Mouse (Mus musculus) neural tube, embryonic 10.5 days (tissue): ENCODE measurements at regions not wholly inside any gene's neighbourhood (a gene's known extent, or its start where the extent isn't known, plus 50 kb on each side); places are given as distances from the start of the nearest gene placed in this dataset.

ENCODE experiments used
- DNase-seq: peaks from one replicate; pipeline ENCODE4 v3.0.0-alpha.2; 2017; ENCODE audit warnings: low spot score; ENCODE audit errors: extremely low spot score

GRCm38 (mm10) chr13:103683169-103683568 lies 91.2 kb downstream of the Srek1 start:
- no peak for DNase-seq

GRCm38 (mm10) chr13:103680740-103681139 lies 93.7 kb downstream of the Srek1 start:
- DNase-seq = no peak

GRCm38 (mm10) chr13:103680052-103680451 lies 94.4 kb downstream of the Srek1 start:
- no peak for DNase-seq

GRCm38 (mm10) chr13:103676831-103677230 lies 97.6 kb downstream of the Srek1 start:
- no peak for DNase-seq

GRCm38 (mm10) chr13:103676221-103676620 lies 98.2 kb downstream of the Srek1 start:
- no peak for DNase-seq

- no peak for DNase-seq
Observed at GRCm38 (mm10) chr13:103670611-103671010, 103.8 kb downstream of the Srek1 start.

- no peak for DNase-seq
Observed at GRCm38 (mm10) chr13:103669856-103670255, 104.6 kb downstream of the Srek1 start.

- DNase-seq = no peak
Observed at GRCm38 (mm10) chr13:103667749-103668148, 106.7 kb downstream of the Srek1 start.

- peak; percentile 29 for DNase-seq
Observed at GRCm38 (mm10) chr13:103660248-103660996, 114.0 kb downstream of the Srek1 start.

GRCm38 (mm10) chr13:103655966-103656365 lies 118.4 kb downstream of the Srek1 start:
- no peak for DNase-seq

- DNase-seq = no peak
Observed at GRCm38 (mm10) chr13:103653216-103653615, 121.2 kb downstream of the Srek1 start.

GRCm38 (mm10) chr13:103649383-103649782 lies 125.0 kb downstream of the Srek1 start:
- DNase-seq = peak; percentile 4

- peak; percentile 11 for DNase-seq
Observed at GRCm38 (mm10) chr13:103648016-103648415, 126.4 kb downstream of the Srek1 start.

GRCm38 (mm10) chr13:103646035-103646434 lies 128.4 kb downstream of the Srek1 start:
- DNase-seq = peak; percentile 13

- DNase-seq = peak; percentile 32
Observed at GRCm38 (mm10) chr13:103643993-103644722, 130.2 kb downstream of the Srek1 start.

- no peak for DNase-seq
Observed at GRCm38 (mm10) chr13:103643486-103643885, 130.9 kb downstream of the Srek1 start.

GRCm38 (mm10) chr13:103642542-103643375 lies 131.6 kb downstream of the Srek1 start:
- DNase-seq = no peak

GRCm38 (mm10) chr13:103638038-103638437 lies 136.4 kb downstream of the Srek1 start:
- DNase-seq = no peak

- no peak for DNase-seq
Observed at GRCm38 (mm10) chr13:103637414-103637813, 137.0 kb downstream of the Srek1 start.

GRCm38 (mm10) chr13:103636595-103636994 lies 137.8 kb downstream of the Srek1 start:
- no peak for DNase-seq

GRCm38 (mm10) chr13:103623810-103624209 lies 150.6 kb downstream of the Srek1 start:
- DNase-seq = no peak

- no peak for DNase-seq
Observed at GRCm38 (mm10) chr13:103623319-103623718, 151.1 kb downstream of the Srek1 start.
